Mouse (Mus musculus) lung, adult 2 months (tissue): ENCODE measurements around the gene Polr2i. TPM values are rescaled to one million over a fixed set of nuclear protein-coding genes. Genes with fewer than 3 reads are reported as not detected.
"Not testable (repeated sequence)": the region's sequence is repeated elsewhere in the genome, so short reads cannot be mapped to it uniquely, and the experiment has no call there.

Experiments
- DNase-seq: peaks from one replicate; pipeline ENCODE4 v3.0.0; 2022
- H3K4me1 ChIP-seq: fragments of 200-500 bp; 2 replicates; pipeline ENCODE4 v1.6.1; 2011; ENCODE audit warnings: low read length; ENCODE audit not compliant: control insufficient read depth, insufficient read depth
- H3K4me3 ChIP-seq: fragments of 200-500 bp; replicated peaks from 2 replicates; pipeline ENCODE3; 2011; ENCODE audit warnings: low read depth, mild to moderate bottlenecking, control low read depth, low read length; ENCODE audit errors: extremely low read depth
- CTCF ChIP-seq: fragments of 200-500 bp; IDR thresholded peaks from 2 replicates; pipeline ENCODE4 v1.5.1; 2011; ENCODE audit warnings: mild to moderate bottlenecking, low read length, control low read depth; ENCODE audit not compliant: insufficient read depth
- POLR2A ChIP-seq: fragments of 200-500 bp; IDR thresholded peaks from 2 replicates; pipeline ENCODE4 v1.6.1; 2011; ENCODE audit warnings: low read depth, mild to moderate bottlenecking, control low read depth, low read length, borderline replicate concordance; ENCODE audit errors: extremely low read depth
- WGBS: fragments of 180-500 bp; shearing (Covaris S2); methylation state at CpG from one replicate; pipeline ENCODE4 v1.1.7; 2018; 5-methylcytosine and 5-hydroxymethylcytosine counted together
- polyA plus RNA-seq: library from polyadenylated mRNA; depleted of rRNA; stranded (reverse); fragments of >200 nt; gene quantifications from 2 replicates; pipeline ENCODE4 v1.2.3, GENCODE M21; 2012

The Polr2i gene
- polyA plus RNA-seq, 1 experiment: 110 TPM

DNA sequence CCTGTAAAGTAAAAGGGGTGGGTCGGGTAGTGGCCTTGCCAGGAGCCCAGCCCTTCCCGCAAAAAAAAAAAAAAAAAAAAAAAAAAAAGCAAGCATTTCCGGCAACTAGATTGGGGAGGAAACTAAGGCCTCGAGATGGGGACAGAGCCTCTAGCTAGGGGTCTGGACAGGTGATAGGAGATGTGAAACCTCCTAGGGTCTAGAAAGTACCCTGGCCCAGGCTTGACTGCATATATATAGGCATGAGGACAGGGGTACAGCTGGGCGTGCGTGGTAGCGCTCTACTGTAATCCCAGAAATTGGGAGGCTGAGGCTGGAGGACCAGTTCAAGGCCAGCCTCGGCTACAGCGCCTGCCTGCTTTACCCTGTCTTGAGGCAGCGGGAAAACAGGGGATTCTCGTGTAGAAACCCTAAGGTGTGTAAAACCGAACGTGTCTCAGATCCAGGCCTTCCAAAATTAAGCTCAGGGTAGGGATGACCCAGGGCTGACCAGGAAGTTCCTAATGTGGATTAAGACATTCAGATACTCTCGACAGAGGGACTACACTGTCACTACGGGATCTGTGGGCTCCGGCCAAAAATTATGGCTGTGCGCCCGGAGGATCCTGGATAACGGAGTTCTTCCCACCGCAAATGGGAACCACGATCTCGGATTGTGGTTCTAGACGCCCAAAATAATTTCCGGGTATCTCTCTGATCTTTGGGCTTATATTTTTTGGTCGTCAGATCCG, 37.5 kb upstream of the Polr2i start:
- peaks cover 4% of the 10 kb centered on the region; the same call in 1 of the 2 replicates for H3K4me1 ChIP-seq
- H3K4me3 ChIP-seq: peak overlapping the region; percentile 71
- under 1% methylated on average over 26 of the region's 26 CpGs for WGBS
- DNase-seq: peak; percentile 48
- TF ChIP-seq POLR2A (no peak), CTCF (no peak)

DNA sequence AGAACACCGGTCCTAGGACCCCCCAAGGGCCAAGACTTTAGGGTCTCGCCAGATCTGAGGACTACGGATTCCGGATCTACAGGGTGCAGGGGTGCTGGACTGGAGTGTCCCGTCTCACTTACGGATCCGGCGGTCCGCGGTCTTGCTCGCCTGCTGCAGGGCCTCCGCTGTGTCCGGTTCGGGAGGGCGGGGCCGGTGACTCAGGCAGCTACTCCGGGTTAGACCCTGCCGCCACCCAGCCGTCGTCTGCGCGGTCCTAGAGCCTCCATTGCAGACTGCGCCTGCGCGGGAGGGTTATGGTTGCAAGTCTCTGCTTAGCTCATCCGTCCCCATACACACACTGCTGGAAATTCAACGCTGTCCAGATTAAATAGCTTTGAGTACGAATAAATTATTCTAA, 36.9 kb upstream of the Polr2i start:
- TF ChIP-seq CTCF (no peak), POLR2A (peak; percentile 90)
- Histone ChIP-seq H3K4me3 (peak overlapping the region; percentile 71), H3K4me1 (peaks cover 4% of the 10 kb centered on the region; the same call in 1 of the 2 replicates)
- 0% methylated on average over 28 of the region's 28 CpGs for WGBS
- DNase-seq: peak; percentile 87

DNA sequence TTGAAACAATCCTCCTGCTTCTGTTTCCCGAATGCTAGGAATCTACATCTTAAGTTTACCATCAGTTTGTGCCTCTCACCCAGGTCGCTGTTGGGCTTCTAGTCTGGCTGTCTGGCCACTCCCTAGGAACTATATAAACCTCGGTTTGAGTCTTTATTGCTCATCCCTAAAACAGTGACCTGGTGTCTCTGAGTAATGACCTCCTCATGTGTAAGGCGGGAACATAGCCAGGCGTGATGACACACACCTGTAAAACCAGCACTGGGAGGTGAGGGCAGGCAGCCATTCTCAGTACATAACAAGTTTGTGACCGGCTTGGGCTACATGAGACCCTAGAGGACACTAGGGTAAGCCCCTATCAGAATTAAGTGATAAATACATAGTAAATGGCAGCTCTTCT, 36.3 kb upstream of the Polr2i start:
- no peak for DNase-seq
- TF ChIP-seq POLR2A (no peak), CTCF (no peak)
- Histone ChIP-seq H3K4me3 (no peak overlapping the region), H3K4me1 (peaks cover 4% of the 10 kb centered on the region; the same call in 1 of the 2 replicates)
- 66% methylated on average over 6 of the region's 6 CpGs for WGBS

DNA sequence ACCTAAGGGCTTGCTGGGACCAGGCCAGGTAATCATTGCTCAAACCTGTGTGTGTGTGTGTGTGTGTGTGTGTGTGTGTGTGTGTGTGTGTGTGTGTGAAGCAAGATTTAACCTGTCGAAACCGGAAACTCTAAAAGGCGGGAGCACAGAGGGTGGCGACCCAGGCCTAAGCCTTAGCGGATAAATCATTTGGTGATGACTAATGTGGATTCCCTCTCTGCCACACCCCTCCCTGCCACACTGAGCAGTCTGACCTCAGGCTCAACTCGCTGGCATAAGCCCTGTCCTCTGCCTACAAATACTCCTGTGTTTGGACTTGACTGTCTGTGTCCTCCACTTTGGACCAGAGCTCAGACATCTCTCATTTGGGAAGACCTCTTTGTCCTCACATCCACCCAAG, 35.6 kb upstream of the Polr2i start:
- no peak for TF ChIP-seq CTCF
- no peak for TF ChIP-seq POLR2A
- Histone ChIP-seq H3K4me1 (peaks cover 4% of the 10 kb centered on the region; the same call in 1 of the 2 replicates), H3K4me3 (no peak overlapping the region)
- DNase-seq: no peak
- WGBS: 54% methylated on average over 6 of the region's 6 CpGs

DNA sequence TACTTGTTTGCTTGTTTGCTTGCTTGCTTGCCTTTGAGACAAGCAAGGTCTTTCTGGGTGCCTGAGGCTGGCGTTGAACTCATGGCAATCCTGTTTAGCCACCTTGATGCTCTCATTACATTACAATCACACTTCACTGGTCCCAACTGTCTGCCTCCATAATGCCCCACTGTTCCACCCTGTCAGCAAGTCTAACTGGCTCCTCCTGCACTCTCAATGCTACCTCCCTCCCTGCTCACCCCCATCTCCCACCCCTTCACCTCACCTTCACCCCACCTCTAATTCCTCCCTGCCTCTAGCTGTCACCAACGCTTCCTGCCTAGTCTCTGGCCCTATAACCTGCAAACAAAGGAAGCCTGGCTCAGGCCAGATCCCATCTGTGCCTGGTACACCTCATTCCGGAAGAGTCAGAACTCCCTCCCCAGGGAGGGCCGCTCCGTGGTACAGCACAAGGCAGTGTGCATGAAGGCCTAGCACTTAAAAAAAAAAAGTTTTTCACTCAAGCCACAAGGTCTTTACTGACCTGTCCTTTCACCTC, 34.1 kb upstream of the Polr2i start:
- Histone ChIP-seq H3K4me1 (peaks cover 4% of the 10 kb centered on the region; the same call in 1 of the 2 replicates), H3K4me3 (no peak overlapping the region)
- DNase-seq: no peak
- WGBS: 44% methylated on average over 5 of the region's 5 CpGs
- TF ChIP-seq CTCF: no peak
- TF ChIP-seq POLR2A: no peak

DNA sequence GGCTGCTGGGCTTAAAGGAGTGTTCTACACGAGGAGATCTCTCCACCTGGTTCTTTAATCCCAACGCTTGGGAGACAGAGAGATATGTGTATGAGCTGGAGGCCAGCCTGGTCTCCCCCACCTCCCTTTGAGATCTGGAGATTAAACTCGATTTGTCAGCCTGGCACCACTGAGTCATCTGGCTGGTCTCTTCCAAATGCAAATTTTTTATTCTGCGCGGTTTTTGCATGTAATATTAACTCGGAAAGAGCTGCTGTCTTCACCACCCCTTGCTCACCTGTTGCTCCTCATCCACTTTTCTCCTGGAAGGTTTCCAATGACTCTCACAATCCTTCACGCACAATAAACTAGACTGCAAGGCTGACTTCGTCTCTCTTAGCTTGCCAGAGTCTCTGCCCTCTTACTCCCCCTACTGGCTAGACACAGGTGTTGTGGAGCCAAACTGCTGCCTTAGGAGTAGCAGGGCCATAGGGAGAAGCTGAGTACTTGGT, 33.2 kb upstream of the Polr2i start, which contains the start of gene Capns1:
Capns1 (minus strand) TSS at position 331 of the 491 bp plus-strand sequence.
- Histone ChIP-seq H3K4me3 (no peak within 1 kb of the TSS), H3K4me1 (peaks cover 1% of the 10 kb centered on the region; the same call in 1 of the 2 replicates)
- WGBS: 5% methylated on average over 8 of the region's 8 CpGs
- no peak for DNase-seq
- TF ChIP-seq CTCF (peak; percentile 97), POLR2A (no peak)

DNA sequence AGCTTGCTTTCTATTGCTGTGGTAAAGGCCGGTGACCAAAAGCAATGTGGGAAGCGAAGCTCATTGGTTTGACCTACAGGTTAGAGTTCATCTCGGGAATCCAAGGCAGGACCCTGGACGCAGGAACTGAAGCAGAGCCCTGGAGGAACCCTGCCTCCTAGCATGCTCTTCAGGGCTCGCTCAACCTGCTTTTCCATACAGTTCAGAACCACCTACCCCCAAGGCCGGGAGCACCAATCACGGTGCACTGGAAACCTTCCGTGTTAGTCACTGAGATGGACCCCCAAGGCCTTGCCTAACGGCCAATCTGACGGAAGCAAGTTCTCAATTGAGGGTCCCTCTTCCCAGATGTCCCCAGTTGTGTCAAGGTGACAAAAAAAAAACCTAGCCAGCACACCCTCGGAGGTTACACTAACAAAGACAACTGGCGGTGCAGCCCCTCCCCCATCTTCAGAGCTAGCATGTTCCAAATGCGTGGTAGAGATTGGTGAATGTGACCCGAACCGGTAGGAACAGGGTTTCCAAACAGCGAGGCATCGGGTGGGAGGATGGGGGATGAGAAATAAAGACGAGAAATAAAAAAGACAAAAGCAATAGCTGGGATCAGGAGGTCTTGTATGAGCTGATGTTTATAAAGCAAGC, 32.1 kb upstream of the Polr2i start:
- WGBS: 75% methylated on average over 18 of the region's 18 CpGs
- Histone ChIP-seq H3K4me3 (no peak overlapping the region), H3K4me1 (no peaks in the 10 kb centered on the region)
- DNase-seq: no peak
- TF ChIP-seq POLR2A (no peak), CTCF (no peak)

DNA sequence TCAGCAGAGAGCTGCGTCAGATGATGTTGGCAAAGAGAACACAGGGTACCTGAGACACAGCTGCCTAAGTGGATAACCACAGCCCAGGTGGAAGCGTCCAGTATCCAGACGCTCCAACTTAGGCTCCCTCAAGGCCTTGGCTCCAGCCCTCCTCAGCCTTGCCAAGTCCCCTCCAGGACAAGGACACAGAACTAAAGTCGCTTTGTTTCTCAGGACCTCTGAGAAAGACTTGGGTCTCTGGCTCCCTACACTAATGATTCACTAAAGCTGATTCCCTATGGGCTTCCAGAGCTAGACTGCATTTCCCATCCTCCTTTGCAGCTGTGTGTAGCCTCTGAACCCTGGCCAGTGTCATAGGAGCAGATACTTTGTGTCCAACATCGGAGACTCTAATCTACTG, 31.5 kb upstream of the Polr2i start:
- 77% methylated on average over 5 of the region's 5 CpGs for WGBS
- Histone ChIP-seq H3K4me1 (no peaks in the 10 kb centered on the region), H3K4me3 (no peak overlapping the region)
- no peak for TF ChIP-seq POLR2A
- TF ChIP-seq CTCF: no peak
- no peak for DNase-seq

DNA sequence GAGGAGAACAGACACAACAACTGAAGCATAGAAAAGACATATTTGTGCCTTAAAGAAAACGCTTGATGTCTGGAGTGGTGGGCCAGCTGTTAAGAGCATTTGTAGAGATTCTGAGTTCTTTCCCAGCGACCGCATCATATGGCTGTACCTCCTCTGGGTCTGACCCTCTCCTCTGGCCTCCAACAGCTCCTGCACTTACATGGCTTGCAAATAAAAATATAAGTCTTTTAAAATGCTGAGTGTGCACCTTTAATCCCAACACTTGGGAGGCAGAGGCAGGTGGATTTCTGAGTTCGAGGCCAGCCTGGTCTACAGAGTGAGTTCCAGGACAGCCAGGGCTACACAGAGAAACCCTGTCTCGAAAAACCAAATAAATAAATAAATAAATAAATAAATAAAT, 31.1 kb upstream of the Polr2i start:
- not testable (repeated sequence) for H3K4me3 ChIP-seq, H3K4me1 ChIP-seq, DNase-seq
- 90% methylated on average over 5 of the region's 5 CpGs for WGBS
